Mouse (Mus musculus) CH12.LX (cell line): ENCODE measurements around the gene Prmt1. TPM values are rescaled to one million over a fixed set of nuclear protein-coding genes. Genes with fewer than 3 reads are reported as not detected.

Experiments used
- DNase-seq: peaks from one replicate; pipeline ENCODE4 v3.0.0-alpha.2; 2013; ENCODE audit errors: extremely low read depth
- H3K27ac ChIP-seq: 2 replicates; pipeline ENCODE4 v1.5.1; 2012; ENCODE audit warnings: low read depth, mild to moderate bottlenecking, control low read depth, moderate library complexity; ENCODE audit not compliant: insufficient read depth
- H3K27me3 ChIP-seq: replicated peaks from 2 replicates; pipeline ENCODE3; 2012; ENCODE audit warnings: inconsistent platforms
- H3K36me3 ChIP-seq, 2 experiments: replicated peaks in 1 of 2; 2 replicates each; pipeline versions ENCODE3 to v1.6.1; 2012; ENCODE audit warnings: inconsistent platforms in 1 of 2, low read length in 1 of 2, mild to moderate bottlenecking in 1 of 2, mixed read lengths in 1 of 2, moderate library complexity in 1 of 2; ENCODE audit not compliant: control insufficient read depth in 1 of 2, insufficient read depth in 1 of 2
- H3K4me1 ChIP-seq, 2 experiments: 2 replicates each; pipeline ENCODE4 v1.6.1; 2012; ENCODE audit warnings: inconsistent platforms in 1 of 2, moderate library complexity in 1 of 2; ENCODE audit not compliant: insufficient read depth in 2 of 2, control insufficient read depth in 1 of 2
- H3K4me2 ChIP-seq: 2 replicates; pipeline ENCODE4 v1.6.1; 2012; ENCODE audit warnings: low read depth, mild to moderate bottlenecking, control low read depth; ENCODE audit not compliant: poor library complexity, insufficient read depth, severe bottlenecking
- H3K4me3 ChIP-seq, 3 experiments: fragments of 150-350 bp in 1 of 3; sonication (generic) in 1 of 3; replicated peaks in 1 of 3; 2 replicates each; pipeline versions ENCODE3 to v1.5.1; 2011 to 2012; ENCODE audit warnings: low read depth in 2 of 3, low read length in 2 of 3, mild to moderate bottlenecking in 2 of 3, moderate library complexity in 2 of 3, control low read depth in 1 of 3, improper control_type of control experiment in 1 of 3, inconsistent platforms in 1 of 3, mixed read lengths in 1 of 3; ENCODE audit not compliant: poor library complexity in 1 of 3
- H3K79me2 ChIP-seq: replicated peaks from 2 replicates; pipeline ENCODE4 v1.6.1; 2012; ENCODE audit warnings: mild to moderate bottlenecking, moderate library complexity; ENCODE audit not compliant: control insufficient read depth, poor library complexity, insufficient read depth, severe bottlenecking; ENCODE audit errors: extremely low read depth
- H3K9ac ChIP-seq: 2 replicates; pipeline ENCODE4 v1.6.1; 2012; ENCODE audit warnings: low read depth, mild to moderate bottlenecking, control low read depth, moderate library complexity; ENCODE audit not compliant: insufficient read depth
- H3K9me3 ChIP-seq: replicated peaks from 2 replicates; pipeline ENCODE3; 2012; ENCODE audit warnings: low read length, inconsistent platforms, mixed read lengths
- BHLHE40 ChIP-seq: IDR thresholded peaks from 2 replicates; pipeline ENCODE4 v1.6.1; 2011; ENCODE audit warnings: mild to moderate bottlenecking, low read depth, low read length, improper control_type of control experiment
- CHD2 ChIP-seq: IDR thresholded peaks from 2 replicates; pipeline ENCODE4 v1.6.1; 2011; ENCODE audit warnings: low read length, improper control_type of control experiment
- E2F4 ChIP-seq: IDR thresholded peaks from 2 replicates; pipeline ENCODE4 v1.6.1; 2011; ENCODE audit warnings: low read depth, low read length, improper control_type of control experiment; ENCODE audit not compliant: insufficient replicate concordance
- ELF1 ChIP-seq: IDR thresholded peaks from 2 replicates; pipeline ENCODE4 v1.6.1; 2014; ENCODE audit warnings: low read depth, mild to moderate bottlenecking, inconsistent platforms, low read length, improper control_type of control experiment
- EP300 ChIP-seq: IDR thresholded peaks from 2 replicates; pipeline ENCODE4 v1.6.1; 2011; ENCODE audit warnings: low read length, improper control_type of control experiment
- GABPA ChIP-seq: IDR thresholded peaks from 2 replicates; pipeline ENCODE4 v1.6.1; 2012; ENCODE audit warnings: low read depth, low read length, improper control_type of control experiment, inconsistent platforms; ENCODE audit not compliant: insufficient replicate concordance
- HCFC1 ChIP-seq: IDR thresholded peaks from 2 replicates; pipeline ENCODE4 v1.6.1; 2012; ENCODE audit warnings: low read depth, mild to moderate bottlenecking, inconsistent platforms, low read length, improper control_type of control experiment
- KAT2A ChIP-seq: IDR thresholded peaks from 2 replicates; pipeline ENCODE4 v1.6.1; 2012; ENCODE audit warnings: low read length, improper control_type of control experiment, inconsistent platforms; ENCODE audit not compliant: insufficient replicate concordance
- MAFK ChIP-seq: IDR thresholded peaks from 2 replicates; pipeline ENCODE4 v1.6.1; 2011; ENCODE audit warnings: low read length, improper control_type of control experiment; ENCODE audit not compliant: insufficient replicate concordance
- MAX ChIP-seq: IDR thresholded peaks from 2 replicates; pipeline ENCODE4 v1.6.1; 2011; ENCODE audit warnings: low read length, improper control_type of control experiment
- MAZ ChIP-seq: IDR thresholded peaks from 2 replicates; pipeline ENCODE4 v1.6.1; 2012; ENCODE audit warnings: low read depth, mild to moderate bottlenecking, inconsistent platforms, low read length, improper control_type of control experiment, moderate library complexity
- MEF2A ChIP-seq: IDR thresholded peaks from 2 replicates; pipeline ENCODE4 v1.6.1; 2014; ENCODE audit warnings: low read depth, mild to moderate bottlenecking, inconsistent platforms, low read length, improper control_type of control experiment, borderline replicate concordance
- MXI1 ChIP-seq: IDR thresholded peaks from 2 replicates; pipeline ENCODE4 v1.6.1; 2011; ENCODE audit warnings: mild to moderate bottlenecking, low read depth, low read length, improper control_type of control experiment
- NELFE ChIP-seq: IDR thresholded peaks from 2 replicates; pipeline ENCODE4 v1.6.1; 2011; ENCODE audit warnings: low read depth, low read length, improper control_type of control experiment
- NRF1 ChIP-seq: IDR thresholded peaks from 2 replicates; pipeline ENCODE4 v1.6.1; 2014; ENCODE audit warnings: low read depth, mild to moderate bottlenecking, inconsistent platforms, low read length, improper control_type of control experiment, moderate library complexity
- POLR2A ChIP-seq: IDR thresholded peaks from 2 replicates; pipeline ENCODE4 v1.6.1; 2011; ENCODE audit warnings: low read depth, mild to moderate bottlenecking, improper control_type of control experiment, low read length
- RCOR1 ChIP-seq: conservative IDR thresholded peaks from 2 replicates; pipeline ENCODE4 v1.6.1; 2012; ENCODE audit warnings: low read depth, mild to moderate bottlenecking, inconsistent platforms, low read length, improper control_type of control experiment
- SMC3 ChIP-seq: IDR thresholded peaks from 2 replicates; pipeline ENCODE4 v1.6.1; 2011; ENCODE audit warnings: low read depth, low read length, improper control_type of control experiment
- TBP ChIP-seq: conservative IDR thresholded peaks from 2 replicates; pipeline ENCODE4 v1.6.1; 2011; ENCODE audit warnings: low read depth, low read length, improper control_type of control experiment
- UBTF ChIP-seq: IDR thresholded peaks from 2 replicates; pipeline ENCODE4 v1.6.1; 2012; ENCODE audit warnings: low read depth, mild to moderate bottlenecking, inconsistent platforms, low read length, improper control_type of control experiment, moderate library complexity
- USF1 ChIP-seq: IDR thresholded peaks from 2 replicates; pipeline ENCODE4 v1.6.1; 2014; ENCODE audit warnings: low read depth, mild to moderate bottlenecking, inconsistent platforms, low read length, improper control_type of control experiment
- ZC3H11A ChIP-seq: IDR thresholded peaks from 2 replicates; pipeline ENCODE4 v1.6.1; 2012; ENCODE audit warnings: low read depth, mild to moderate bottlenecking, inconsistent platforms, low read length, improper control_type of control experiment
- ZMIZ1 ChIP-seq: IDR thresholded peaks from 2 replicates; pipeline ENCODE4 v1.6.1; 2012; ENCODE audit warnings: low read depth, mild to moderate bottlenecking, inconsistent platforms, low read length, improper control_type of control experiment
- dilution Hi-C: fragments of 300-500 bp; cut with MboI; formaldehyde crosslinking; loops from 2 replicates; pipeline ENCODE4 v1.14.3; 2020; ENCODE audit warnings: low sequenced_read_pairs; ENCODE audit not compliant: extremely low pct_unique_long_range_greater_than_20kb, extremely low pct_ligation_motif_present
- in situ Hi-C: fragments of 300-500 bp; cut with MboI; formaldehyde crosslinking; loops from 3 replicates; pipeline ENCODE4 v1.14.3; 2019; ENCODE audit warnings: low sequenced_read_pairs, low pct_ligation_motif_present, low pct_unique_long_range_greater_than_20kb, mixed read lengths
- polyA plus RNA-seq: library from polyadenylated mRNA; unstranded; fragments of >175 nt; gene quantifications from 2 replicates; pipeline ENCODE4 v1.2.1, GENCODE M21; 2012; ENCODE audit warnings: low read depth; ENCODE audit not compliant: insufficient read length
- total RNA-seq, 2 experiments: library from RNA; depleted of rRNA; stranded (reverse); fragments of 300-350 nt in 1 of 2; fragments of >200 nt in 1 of 2; gene quantifications; 2 replicates each; pipeline ENCODE4 v1.2.3; 2012 to 2014

Prmt1 gene
- total and polyA plus RNA-seq, 3 experiments, result 231 to 642 (median 340) TPM

DNA sequence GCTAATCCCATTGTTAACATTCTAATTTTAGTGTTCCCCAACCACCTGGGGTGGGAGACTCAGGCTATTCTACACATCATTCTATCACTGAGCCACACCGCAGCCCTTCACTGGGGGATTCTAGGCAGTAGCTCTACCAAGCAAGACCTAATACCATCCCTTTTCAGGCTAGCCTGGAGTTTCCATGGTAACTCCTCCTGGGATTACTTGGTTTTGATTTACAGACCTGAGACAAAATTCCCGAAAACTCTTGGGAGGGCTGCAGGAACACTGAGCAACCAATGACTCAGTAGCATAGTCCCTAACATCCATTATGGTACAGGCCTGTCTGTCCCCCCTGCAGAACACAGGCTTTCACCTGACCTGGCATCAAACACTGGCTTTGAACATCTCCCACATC, 39.9 kb upstream of the Prmt1 start:
- H3K79me2 ChIP-seq, result no peaks in the 10 kb centered on the region
- no peaks in the 10 kb centered on the region for H3K9me3 ChIP-seq
- no peaks in the 10 kb centered on the region for H3K27me3 ChIP-seq
- no peak overlapping the region for H3K4me2 ChIP-seq
- no peak for DNase-seq
- dilution Hi-C loops, result no loop called here
- H3K4me1 ChIP-seq, result no peaks in the 10 kb centered on the region; a peak in 1 of 4 replicates
- H3K9ac ChIP-seq, result no peak overlapping the region
- no peak overlapping the region for H3K4me3 ChIP-seq
- peaks cover 33 to 66% of the 10 kb centered on the region in 2 experiments for H3K36me3 ChIP-seq
- TF ChIP-seq HCFC1, result no peak
- no peak for TF ChIP-seq E2F4
- no peak for TF ChIP-seq BHLHE40
- no peak for TF ChIP-seq EP300
- TF ChIP-seq CHD2, result no peak
- TF ChIP-seq, all 38 proteins: peak for 0
- no peak overlapping the region for H3K27ac ChIP-seq
- in situ Hi-C loops, result no loop called here

DNA sequence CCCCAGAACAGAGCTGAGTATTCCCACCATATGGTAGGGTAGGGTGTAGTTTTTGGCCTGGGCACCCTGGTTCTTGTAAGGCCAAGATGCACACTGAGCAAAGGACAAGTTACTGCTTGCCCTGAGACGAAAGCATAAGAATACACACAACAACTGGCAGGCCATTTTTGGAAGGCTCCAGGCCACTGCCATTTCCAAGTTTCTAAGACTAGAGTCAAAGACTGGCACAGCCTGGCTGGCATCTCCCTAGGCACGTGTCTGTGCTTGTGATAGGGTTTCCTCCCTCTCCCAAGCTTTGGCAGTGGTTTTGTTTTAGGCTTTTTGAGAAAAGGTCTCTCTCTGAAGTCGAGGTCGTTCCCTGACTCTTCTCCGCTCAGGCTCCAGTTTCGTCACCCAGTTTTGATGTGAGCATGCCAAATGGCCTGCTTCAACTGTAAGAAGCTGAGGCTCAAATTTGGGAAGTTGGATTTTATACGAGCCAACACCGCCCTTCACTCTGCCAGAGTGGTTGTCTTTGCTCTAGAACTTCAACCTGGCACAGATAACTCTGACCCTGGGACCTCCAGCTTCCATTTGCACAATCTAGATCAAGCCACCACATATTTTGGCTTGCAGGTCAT, 39.3 kb upstream of the Prmt1 start:
- no peaks in the 10 kb centered on the region; a peak in 1 of 4 replicates for H3K4me1 ChIP-seq
- no peak for DNase-seq
- dilution Hi-C loops (no loop called here), in situ Hi-C loops (no loop called here)
- no peak for TF ChIP-seq RCOR1
- no peak for TF ChIP-seq EP300
- TF ChIP-seq KAT2A, result no peak
- TF ChIP-seq SMC3, result no peak
- TF ChIP-seq ZMIZ1, result no peak
- no peak for TF ChIP-seq MAFK
- no peak for TF ChIP-seq GABPA
- no peak for TF ChIP-seq MXI1
- no peak for TF ChIP-seq POLR2A
- TF ChIP-seq NELFE, result no peak
- no peak for TF ChIP-seq UBTF
- TF ChIP-seq USF1, result no peak
- TF ChIP-seq ELF1, result no peak
- TF ChIP-seq ZC3H11A, result no peak
- no peak for TF ChIP-seq MAZ
- TF ChIP-seq NRF1, result no peak
- TF ChIP-seq TBP, result no peak
- no peak for TF ChIP-seq MAX
- TF ChIP-seq MEF2A, result no peak
- no peaks in the 10 kb centered on the region for H3K9me3 ChIP-seq
- H3K36me3 ChIP-seq, result peaks cover 27 to 66% of the 10 kb centered on the region in 2 experiments
- no peak overlapping the region for H3K4me3 ChIP-seq
- H3K9ac ChIP-seq, result no peak overlapping the region
- H3K27me3 ChIP-seq, result no peaks in the 10 kb centered on the region
- H3K4me2 ChIP-seq, result no peak overlapping the region
- H3K79me2 ChIP-seq, result no peaks in the 10 kb centered on the region
- H3K27ac ChIP-seq, result no peak overlapping the region
